Mouse (Mus musculus) ES-Bruce4 (cell line): ENCODE results near the gene Rhoq. TPM values are rescaled to one million over a fixed set of nuclear protein-coding genes. Genes with fewer than 3 reads are reported as not detected.

Experiments
- H3K27ac ChIP-seq: 2 replicates; pipeline ENCODE4 v1.5.1; 2012; ENCODE audit warnings: low read length, inconsistent platforms; ENCODE audit not compliant: insufficient read depth
- H3K27me3 ChIP-seq: 2 replicates; pipeline ENCODE4 v1.6.1; 2012; ENCODE audit warnings: mild to moderate bottlenecking, low read length, inconsistent platforms; ENCODE audit not compliant: control insufficient read depth, poor library complexity, insufficient read depth, severe bottlenecking
- H3K36me3 ChIP-seq: 2 replicates; pipeline ENCODE4 v1.6.1; 2012; ENCODE audit warnings: inconsistent platforms, mild to moderate bottlenecking, low read length, moderate library complexity; ENCODE audit not compliant: control insufficient read depth, poor library complexity, insufficient read depth, severe bottlenecking
- H3K4me1 ChIP-seq: one replicate; pipeline ENCODE4 v1.8.1; 2011; ENCODE audit warnings: low read length; ENCODE audit not compliant: control insufficient read depth, insufficient read depth
- H3K4me3 ChIP-seq: 2 replicates; pipeline ENCODE4 v1.5.1; 2011; ENCODE audit warnings: low read depth, mild to moderate bottlenecking, low read length
- H3K9ac ChIP-seq: 2 replicates; pipeline ENCODE4 v1.6.1; 2012; ENCODE audit warnings: low read depth, mild to moderate bottlenecking, inconsistent platforms; ENCODE audit not compliant: poor library complexity, severe bottlenecking
- H3K9me3 ChIP-seq: replicated peaks from 2 replicates; pipeline ENCODE4 v1.6.1; 2012; ENCODE audit warnings: mild to moderate bottlenecking, low read length, inconsistent platforms; ENCODE audit not compliant: control insufficient read depth, poor library complexity, insufficient read depth, severe bottlenecking
- CTCF ChIP-seq: IDR thresholded peaks from one replicate; pipeline ENCODE4 v1.8.1; 2011; ENCODE audit warnings: low read depth, low read length
- EP300 ChIP-seq: IDR thresholded peaks from 2 replicates; pipeline ENCODE4 v1.6.1; 2011; ENCODE audit warnings: low read depth, low read length; ENCODE audit not compliant: insufficient read depth
- POLR2A ChIP-seq: IDR thresholded peaks from one replicate; pipeline ENCODE4 v1.8.1; 2011; ENCODE audit warnings: low read length; ENCODE audit not compliant: insufficient read depth
- polyA plus RNA-seq: library from polyadenylated mRNA; stranded (reverse); fragments of >200 nt; gene quantifications from 2 replicates; pipeline ENCODE4 v1.2.4, GENCODE M21; 2011; ENCODE audit warnings: low read depth; ENCODE audit not compliant: missing spikeins, insufficient read depth, insufficient read length

Rhoq gene
- polyA plus RNA-seq, 1 experiment = 42.1 TPM

GRCm38 (mm10) chr17:86988601-86989184 lies 25.8 kb downstream of the Rhoq start:
- TF ChIP-seq CTCF = no peak
- H3K27me3 ChIP-seq = no peaks in the 10 kb centered on the region

GRCm38 (mm10) chr17:86991306-86991705 lies 28.4 kb downstream of the Rhoq start:
- TF ChIP-seq POLR2A = no peak
- TF ChIP-seq CTCF = no peak
- TF ChIP-seq EP300 = no peak

More at GRCm38 (mm10) chr17:86988601-86989184, 25.8 kb downstream of the Rhoq start:
- H3K9me3 ChIP-seq = no peaks in the 10 kb centered on the region
- H3K9ac ChIP-seq = no peak overlapping the region
- H3K36me3 ChIP-seq = no peaks in the 10 kb centered on the region; the same call in 1 of the 2 replicates
- no peak overlapping the region for H3K4me3 ChIP-seq
- no peak overlapping the region for H3K27ac ChIP-seq
- no peaks in the 10 kb centered on the region for H3K4me1 ChIP-seq

GRCm38 (mm10) chr17:86997323-86997722 lies 34.4 kb downstream of the Rhoq start:
- Histone ChIP-seq H3K9ac (no peak overlapping the region), H3K36me3 (peaks cover 17% of the 10 kb centered on the region), H3K4me1 (no peaks in the 10 kb centered on the region), H3K27ac (no peak overlapping the region), H3K27me3 (no peaks in the 10 kb centered on the region), H3K9me3 (no peaks in the 10 kb centered on the region), H3K4me3 (no peak overlapping the region)
- no peak for TF ChIP-seq EP300
- TF ChIP-seq CTCF = no peak

More at GRCm38 (mm10) chr17:86991306-86991705, 28.4 kb downstream of the Rhoq start:
- Histone ChIP-seq H3K36me3 (no peaks in the 10 kb centered on the region; the same call in 1 of the 2 replicates), H3K27me3 (no peaks in the 10 kb centered on the region), H3K9ac (no peak overlapping the region), H3K9me3 (no peaks in the 10 kb centered on the region), H3K27ac (no peak overlapping the region), H3K4me3 (no peak overlapping the region), H3K4me1 (no peaks in the 10 kb centered on the region)

GRCm38 (mm10) chr17:87008950-87009349 lies 46.1 kb downstream of the Rhoq start:
- no peak overlapping the region for H3K27ac ChIP-seq
- TF ChIP-seq CTCF (no peak), EP300 (no peak), POLR2A (no peak)

GRCm38 (mm10) chr17:87011301-87012019 lies 48.6 kb downstream of the Rhoq start:
- H3K9me3 ChIP-seq = no peaks in the 10 kb centered on the region
- H3K36me3 ChIP-seq = peaks cover 7% of the 10 kb centered on the region; the same call in 1 of the 2 replicates
- no peak overlapping the region for H3K9ac ChIP-seq
- no peak overlapping the region for H3K27ac ChIP-seq
- no peak overlapping the region for H3K4me3 ChIP-seq
- no peaks in the 10 kb centered on the region for H3K4me1 ChIP-seq
- H3K27me3 ChIP-seq = no peaks in the 10 kb centered on the region
- no peak for TF ChIP-seq EP300
- no peak for TF ChIP-seq CTCF
- TF ChIP-seq POLR2A = no peak

More at GRCm38 (mm10) chr17:87008950-87009349, 46.1 kb downstream of the Rhoq start:
- no peak overlapping the region for H3K4me3 ChIP-seq
- H3K4me1 ChIP-seq = no peaks in the 10 kb centered on the region
- H3K9ac ChIP-seq = no peak overlapping the region
- no peaks in the 10 kb centered on the region for H3K27me3 ChIP-seq
- H3K36me3 ChIP-seq = peaks cover 12% of the 10 kb centered on the region; the same call in 1 of the 2 replicates
- no peaks in the 10 kb centered on the region for H3K9me3 ChIP-seq

- Histone ChIP-seq H3K27me3 (no peaks in the 10 kb centered on the region), H3K36me3 (peaks cover 39% of the 10 kb centered on the region), H3K4me3 (no peak overlapping the region), H3K4me1 (no peaks in the 10 kb centered on the region), H3K9me3 (no peaks in the 10 kb centered on the region), H3K9ac (no peak overlapping the region), H3K27ac (no peak overlapping the region)
- TF ChIP-seq EP300 = no peak
- no peak for TF ChIP-seq CTCF
- no peak for TF ChIP-seq POLR2A
Observed at GRCm38 (mm10) chr17:87019692-87020091, 56.8 kb downstream of the Rhoq start.
